Mouse (Mus musculus) hindbrain, embryonic 15.5 days (tissue): ENCODE measurements around the gene Ptger4. TPM values are rescaled to one million over a fixed set of nuclear protein-coding genes. Genes with fewer than 3 reads are reported as not detected.

Experiments used
- polyA plus RNA-seq: library from polyadenylated mRNA; unstranded; fragments of >200 nt; fragmentation: Nextera tagmentation; extraction: Ambion mirVana; gene quantifications from 2 replicates; pipeline ENCODE4 v1.2.1, GENCODE M21; 2015

Gene Ptger4
- polyA plus RNA-seq, 1 experiment from 2014 or later = 2.6 TPM

Other genes with a start within 250 kb of the Ptger4 start
- gene C7, start 180.4 kb downstream of the Ptger4 start, polyA plus RNA-seq = 0.19 TPM in 1 of 2 replicates, not detected in the other
- 0.58 and 0.64 TPM in 2 replicates for gene Card6, start 135.6 kb downstream of the Ptger4 start, polyA plus RNA-seq
- 309 and 316 TPM in 2 replicates for gene Rpl37, start 127.5 kb downstream of the Ptger4 start, polyA plus RNA-seq
- 13.7 and 14.1 TPM in 2 replicates for gene Prkaa1, start 100.3 kb downstream of the Ptger4 start, polyA plus RNA-seq
- 50.4 and 53.0 TPM in 2 replicates for gene Ttc33, start 58.7 kb downstream of the Ptger4 start, polyA plus RNA-seq